Mouse (Mus musculus) liver, adult 2 months (tissue): Measurements from ENCODE around the gene Scube3.

Source experiments
- CTCF ChIP-seq: fragments of 200-500 bp; IDR thresholded peaks from 2 replicates; pipeline ENCODE4 v1.5.1; 2011; ENCODE audit warnings: low read depth, low read length, control low read depth
- POLR2A ChIP-seq: fragments of 200-500 bp; IDR thresholded peaks from 2 replicates; pipeline ENCODE4 v1.6.1; 2011; ENCODE audit warnings: low read length, control low read depth; ENCODE audit not compliant: insufficient read depth; ENCODE audit errors: extremely low read depth

GRCm38 (mm10) chr17:28153095-28153494 lies 11.2 kb downstream of the Scube3 start:
- no peak for TF ChIP-seq CTCF
- TF ChIP-seq POLR2A = no peak
